Mouse (Mus musculus): Measurements from ENCODE around the gene Gar1. TPM values are rescaled to one million over a fixed set of nuclear protein-coding genes. Genes with fewer than 3 reads are reported as not detected.

The Gar1 gene
- polyA plus RNA-seq (2012; rRNA removed; ENCODE audit: low replicate concordance), result 6.9 and 12.4 TPM in 2 replicates

DNA sequence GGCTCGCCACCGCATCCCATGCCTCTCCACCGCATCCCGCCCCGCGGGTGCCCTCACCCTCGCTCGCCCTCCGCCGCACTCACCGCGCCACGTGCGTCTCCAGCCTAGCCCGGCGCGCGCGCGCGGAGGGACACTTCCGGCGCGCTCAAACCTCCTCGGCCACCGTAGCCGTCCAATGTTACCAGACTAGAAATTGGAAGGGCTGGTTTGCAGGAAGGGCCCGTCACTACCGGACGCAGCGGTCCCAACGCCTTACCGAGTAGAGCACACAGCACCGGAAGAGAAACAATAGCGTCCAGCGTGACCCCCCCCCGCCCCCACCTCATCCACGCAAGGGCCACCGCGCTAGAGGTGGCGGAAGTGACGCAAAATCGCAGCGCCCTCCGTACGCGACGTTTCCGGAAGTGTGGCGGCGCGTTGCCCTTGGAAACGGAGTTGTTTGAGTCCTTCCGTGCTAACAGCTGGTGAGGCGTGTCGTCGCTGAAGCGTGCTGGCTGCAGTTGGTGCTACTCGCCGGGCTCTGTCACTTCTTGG, at the start of gene Gar1:
Gar1 (minus strand) TSS at position 362 of the 534 bp plus-strand sequence.

DNA sequence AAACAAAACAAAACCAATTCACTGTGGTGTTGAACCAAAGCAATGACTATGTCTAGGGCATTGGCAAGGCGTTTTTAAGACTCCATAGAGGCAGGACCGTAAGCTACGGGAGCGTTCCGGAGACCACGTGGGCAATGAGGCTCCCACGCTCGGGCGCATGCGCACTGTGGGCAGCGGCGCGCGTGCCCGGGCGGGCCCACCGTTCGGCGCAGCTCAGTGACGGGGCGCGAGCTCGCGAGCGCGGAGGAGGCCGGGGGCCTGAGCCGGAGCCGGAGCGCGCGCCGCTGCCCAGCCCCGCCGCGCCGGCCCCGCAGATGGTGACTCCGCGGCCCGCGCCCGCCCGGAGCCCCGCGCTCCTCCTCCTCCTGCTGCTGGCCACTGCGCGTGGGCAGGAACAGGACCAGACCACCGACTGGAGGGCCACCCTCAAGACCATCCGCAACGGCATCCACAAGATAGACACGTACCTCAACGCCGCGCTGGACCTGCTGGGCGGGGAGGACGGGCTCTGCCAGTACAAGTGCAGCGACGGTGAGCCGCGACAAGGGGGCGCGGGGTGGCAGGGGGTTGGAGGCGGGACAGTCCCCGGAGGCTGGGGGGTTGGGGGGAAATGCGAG, 47.3 kb upstream of the Gar1 start, which contains the start of gene Pla2g12a:
Pla2g12a (plus strand) TSS at position 202 of the 617 bp plus-strand sequence.

DNA sequence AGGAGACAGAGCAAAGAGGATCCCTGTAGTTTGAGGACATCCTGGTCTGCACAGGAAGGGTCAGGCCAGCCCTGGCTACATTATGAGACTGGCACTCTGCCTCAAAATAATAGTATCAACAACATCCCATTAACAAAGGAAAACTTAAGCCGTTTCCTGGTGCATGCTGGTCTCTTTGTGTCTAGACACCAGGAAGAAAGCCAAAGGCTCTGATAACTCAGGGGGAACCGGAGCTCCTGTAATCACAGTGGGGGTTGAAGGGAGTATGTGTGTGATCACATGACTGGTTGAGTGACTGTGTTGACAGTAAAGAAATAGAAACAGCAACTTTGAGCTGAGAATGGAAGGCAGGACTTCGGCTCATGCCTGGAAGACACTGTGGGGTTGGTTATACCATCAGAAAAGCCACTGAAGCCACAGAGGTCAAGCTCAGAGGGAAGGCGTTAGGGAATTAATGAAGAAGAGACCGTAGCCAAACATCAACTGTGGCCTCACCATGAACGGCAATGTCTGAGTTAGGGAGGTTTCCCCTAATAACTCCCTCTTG, 4.3 kb upstream of the Gar1 start, which contains the start of gene Cfi:
Cfi (plus strand) TSS at position 497 of the 547 bp plus-strand sequence.

DNA sequence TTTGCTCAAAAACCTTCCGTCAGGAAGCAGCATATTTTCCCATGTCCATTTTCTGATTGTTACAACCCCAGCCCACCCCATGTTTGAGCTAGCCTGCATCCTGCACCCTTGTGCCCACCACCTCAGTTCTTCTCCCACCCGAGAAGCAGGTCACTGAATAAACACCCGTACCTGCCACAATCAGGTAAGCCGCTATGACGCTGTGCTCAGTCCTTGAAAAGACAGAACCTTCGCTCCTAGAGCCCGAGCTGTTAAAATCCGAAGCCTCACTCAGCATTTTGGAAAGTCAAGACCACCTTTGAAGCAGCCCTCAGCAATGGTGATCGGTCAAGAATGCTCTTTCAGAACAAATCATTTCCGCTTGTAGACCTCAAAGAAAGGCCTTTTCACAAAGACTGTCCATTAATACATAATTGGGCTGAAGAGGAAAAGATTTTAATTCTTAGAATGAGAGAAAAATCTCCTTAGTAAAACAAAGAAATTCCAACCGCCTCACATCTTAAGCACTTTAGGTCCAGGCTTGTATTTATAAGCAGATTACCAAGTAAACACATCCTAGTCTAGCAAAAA, 8.9 kb downstream of the Gar1 start, which contains the start of gene Rrh:
Rrh (minus strand) TSS at position 382 of the 570 bp plus-strand sequence.

DNA sequence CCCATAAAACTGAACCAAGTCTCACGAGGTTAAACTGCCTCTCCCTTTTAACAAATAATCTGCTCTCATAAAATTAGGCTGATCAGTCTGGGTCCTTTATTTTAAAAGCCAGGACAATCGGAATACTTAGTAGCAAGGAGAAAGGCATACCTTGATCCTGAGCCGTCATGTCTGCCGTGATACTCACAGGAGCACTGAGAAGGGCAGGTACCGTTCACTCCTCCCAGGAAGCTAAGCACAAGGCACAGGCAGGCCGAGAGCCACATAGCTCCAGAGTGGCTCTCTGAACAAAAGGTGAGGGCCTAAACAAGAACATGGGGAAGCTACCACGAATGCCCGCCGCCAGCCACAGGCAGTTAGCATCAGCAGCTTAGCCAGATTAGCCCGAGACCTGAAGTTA, 27.4 kb downstream of the Gar1 start, which contains the start of gene Lrit3:
Lrit3 (minus strand) TSS at position 266 of the 400 bp plus-strand sequence.

Other genes starting within 250 kb of the Gar1 start
- gene Egf, start 76.1 kb downstream of the Gar1 start, polyA plus RNA-seq (2012; rRNA removed; ENCODE audit: low replicate concordance), result 0.17 and 2.8 TPM in 2 replicates
- 0.15 and 0.16 TPM in 2 replicates for gene Lrit3, start 27.4 kb downstream of the Gar1 start, polyA plus RNA-seq (2012; rRNA removed; ENCODE audit: low replicate concordance)
- not detected in 2 replicates for gene Rrh, start 8.8 kb downstream of the Gar1 start, polyA plus RNA-seq (2012; rRNA removed; ENCODE audit: low replicate concordance)
- gene Cfi, start 4.5 kb upstream of the Gar1 start, polyA plus RNA-seq (2012; rRNA removed; ENCODE audit: low replicate concordance), result 2.3 and 9.1 TPM in 2 replicates
- 45.3 and 45.4 TPM in 2 replicates for gene Pla2g12a, start 47.2 kb upstream of the Gar1 start, polyA plus RNA-seq (2012; rRNA removed; ENCODE audit: low replicate concordance)
- gene Casp6, start 70.0 kb upstream of the Gar1 start, polyA plus RNA-seq (2012; rRNA removed; ENCODE audit: low replicate concordance), result 163 and 236 TPM in 2 replicates
- gene Mcub, start 138.8 kb upstream of the Gar1 start, polyA plus RNA-seq (2012; rRNA removed; ENCODE audit: low replicate concordance), result 1.1 and 2.0 TPM in 2 replicates
- gene Sec24b, start 230.2 kb upstream of the Gar1 start, polyA plus RNA-seq (2012; rRNA removed; ENCODE audit: low replicate concordance), result 24.9 and 44.7 TPM in 2 replicates

Measured in duodenum, adult 2 months (tissue).